Mouse (Mus musculus): Measurements from ENCODE around the gene Bcorl1. TPM values are rescaled to one million over a fixed set of nuclear protein-coding genes. Genes with fewer than 3 reads are reported as not detected.

Gene Bcorl1
- total and polyA plus RNA-seq, 2 experiments from 2014 or later = 4.0 to 8.5 TPM

DNA sequence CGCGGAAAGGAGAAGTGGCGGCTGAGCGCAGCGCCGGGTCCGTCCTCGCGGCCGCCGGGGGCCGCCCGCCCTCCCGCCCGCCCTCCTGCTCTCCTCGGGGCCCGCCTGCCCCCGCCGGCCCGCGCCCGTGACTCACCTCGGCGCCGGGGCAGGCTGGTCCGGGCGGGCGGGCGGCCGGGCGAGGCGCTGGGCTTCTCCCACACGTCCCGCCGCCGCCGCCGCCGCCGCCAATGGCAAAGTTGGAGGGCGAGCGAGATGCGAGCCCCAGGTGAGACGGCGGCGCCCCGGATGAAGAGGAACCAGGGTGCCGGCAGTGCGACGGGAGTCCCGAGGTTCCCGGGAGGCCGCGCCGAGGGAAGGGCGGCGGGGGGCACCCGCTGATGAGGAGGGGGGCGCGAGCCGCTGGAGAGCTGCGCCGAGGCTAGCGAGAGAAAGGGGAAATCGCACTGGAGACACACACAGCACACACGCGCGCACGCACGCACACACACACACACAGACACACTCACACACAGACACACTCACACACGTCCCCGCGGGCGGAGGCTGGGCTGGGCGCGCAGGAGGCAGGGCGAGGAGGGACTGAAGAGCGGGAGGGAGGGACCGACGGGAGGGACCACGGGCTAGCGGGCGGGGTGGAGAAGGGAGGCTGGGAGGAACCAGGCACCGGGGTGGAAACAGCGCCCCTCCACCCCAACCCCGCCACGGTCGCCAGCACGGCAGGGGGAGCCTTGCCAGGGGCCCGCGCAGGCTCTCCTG lies 112.8 kb downstream of the Bcorl1 start:
- H3K4me1 ChIP-seq (ENCODE audit: insufficient read depth, low read length) = no peaks in the 10 kb centered on the region
- TF ChIP-seq CTCF (IDR thresholded peaks at IDR 0.05; ENCODE audit: low read depth) = no peak
- 26% methylated on average over 73 of the region's 91 CpGs for WGBS
- peak overlapping the region; percentile 36 for H3K4me3 ChIP-seq (ENCODE audit: low read length)
- DNase-seq (ENCODE audit: low spot score) (peak; percentile 12), ATAC-seq (peak; percentile 55; the same call in 1 of the 2 replicates)
- H3K36me3 ChIP-seq (ENCODE audit: insufficient read depth, low read length) = no peaks in the 10 kb centered on the region
- peak overlapping the region; percentile 42 for H3K4me2 ChIP-seq (ENCODE audit: low read depth, low read length)
- no peaks in the 10 kb centered on the region for H3K9me3 ChIP-seq (ENCODE audit: low read length)
- H3K27me3 ChIP-seq (ENCODE audit: insufficient read depth, low read length) = no peaks in the 10 kb centered on the region
- no peak overlapping the region for H3K27ac ChIP-seq
- H3K9ac ChIP-seq (replicated peaks; ENCODE audit: low read length) = no peak overlapping the region

DNA sequence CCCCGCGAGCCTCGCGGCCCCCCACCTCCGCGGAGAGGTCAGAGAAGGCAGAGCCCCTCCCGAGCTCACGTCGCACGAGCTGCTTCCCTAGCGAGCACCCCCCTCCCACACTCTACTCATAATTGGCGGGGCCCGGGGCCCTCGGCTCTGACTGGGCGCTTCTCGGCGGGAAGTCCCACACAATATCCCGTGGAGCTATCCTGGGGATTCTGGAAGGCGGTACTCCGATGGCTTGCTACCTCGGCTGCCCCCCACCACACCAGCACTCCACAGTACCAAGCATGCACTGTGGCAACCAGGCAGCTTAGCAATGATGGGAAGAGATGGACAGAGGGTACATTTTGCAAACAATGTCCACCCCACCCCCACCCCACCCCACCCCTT lies 113.3 kb downstream of the Bcorl1 start:
- peak overlapping the region; percentile 36 for H3K4me3 ChIP-seq (ENCODE audit: low read length)
- H3K36me3 ChIP-seq (ENCODE audit: insufficient read depth, low read length) = no peaks in the 10 kb centered on the region
- WGBS = 33% methylated on average over 21 of the region's 21 CpGs
- H3K27me3 ChIP-seq (ENCODE audit: insufficient read depth, low read length) = no peaks in the 10 kb centered on the region
- H3K9me3 ChIP-seq (ENCODE audit: low read length) = no peaks in the 10 kb centered on the region
- H3K4me2 ChIP-seq (ENCODE audit: low read depth, low read length) = peak overlapping the region; percentile 42
- no peaks in the 10 kb centered on the region for H3K4me1 ChIP-seq (ENCODE audit: insufficient read depth, low read length)
- ATAC-seq = peak; percentile 25; the same call in 1 of the 2 replicates
- no peak overlapping the region for H3K27ac ChIP-seq
- no peak overlapping the region for H3K9ac ChIP-seq (replicated peaks; ENCODE audit: low read length)
- TF ChIP-seq CTCF (IDR thresholded peaks at IDR 0.05; ENCODE audit: low read depth) = no peak
- DNase-seq (ENCODE audit: low spot score) = no peak

DNA sequence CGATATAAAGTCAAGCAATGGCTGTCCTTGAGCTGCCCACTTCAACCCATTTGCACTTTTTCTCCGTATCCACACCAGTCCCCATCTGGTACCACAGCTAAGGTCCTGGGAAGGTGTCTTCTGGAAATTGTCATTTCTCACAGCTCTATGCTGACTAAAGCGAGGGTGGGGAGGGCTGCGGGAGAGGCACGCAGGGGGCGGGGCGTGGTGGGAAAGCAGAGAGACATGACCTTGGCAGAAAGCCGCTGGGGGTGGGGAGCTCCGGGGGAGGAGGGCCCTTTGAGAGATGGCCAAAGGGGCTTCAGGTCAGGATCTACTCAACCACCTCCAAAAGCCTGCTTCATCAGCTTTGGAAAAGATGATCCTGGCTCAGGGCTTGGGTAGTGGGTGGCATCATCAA lies 113.9 kb downstream of the Bcorl1 start:
- no peaks in the 10 kb centered on the region for H3K9me3 ChIP-seq (ENCODE audit: low read length)
- no peaks in the 10 kb centered on the region for H3K4me1 ChIP-seq (ENCODE audit: insufficient read depth, low read length)
- no peak overlapping the region for H3K4me2 ChIP-seq (ENCODE audit: low read depth, low read length)
- ATAC-seq (no peak), DNase-seq (ENCODE audit: low spot score) (no peak)
- no peaks in the 10 kb centered on the region for H3K27me3 ChIP-seq (ENCODE audit: insufficient read depth, low read length)
- H3K36me3 ChIP-seq (ENCODE audit: insufficient read depth, low read length) = no peaks in the 10 kb centered on the region
- TF ChIP-seq CTCF (IDR thresholded peaks at IDR 0.05; ENCODE audit: low read depth) = no peak
- H3K27ac ChIP-seq = no peak overlapping the region
- WGBS = 46% methylated on average over 9 of the region's 9 CpGs
- no peak overlapping the region for H3K9ac ChIP-seq (replicated peaks; ENCODE audit: low read length)
- H3K4me3 ChIP-seq (ENCODE audit: low read length) = no peak overlapping the region

DNA sequence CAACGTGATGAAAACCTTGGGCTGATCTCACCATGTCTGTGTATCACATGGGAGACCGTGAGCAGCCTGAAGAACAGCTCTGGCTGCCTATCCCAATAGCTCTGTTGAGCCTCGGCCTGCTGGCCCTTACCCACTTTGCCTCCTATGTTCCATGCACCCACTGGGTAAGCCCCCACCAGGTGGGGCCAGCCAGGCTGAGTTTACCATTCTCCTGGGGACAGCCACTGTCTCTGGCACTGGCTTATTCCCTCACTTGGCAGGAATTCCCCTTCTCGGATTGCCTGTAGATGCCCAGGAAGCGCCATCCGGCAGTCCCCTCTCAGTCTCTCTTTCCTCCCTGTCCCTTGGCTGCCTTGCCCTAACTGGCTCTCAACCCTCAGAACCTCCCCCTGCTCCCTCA lies 115.8 kb downstream of the Bcorl1 start:
- TF ChIP-seq CTCF (IDR thresholded peaks at IDR 0.05; ENCODE audit: low read depth) = no peak
- no peak overlapping the region for H3K4me3 ChIP-seq (ENCODE audit: low read length)
- H3K4me1 ChIP-seq (ENCODE audit: insufficient read depth, low read length) = no peaks in the 10 kb centered on the region
- no peaks in the 10 kb centered on the region for H3K27me3 ChIP-seq (ENCODE audit: insufficient read depth, low read length)
- no peaks in the 10 kb centered on the region for H3K36me3 ChIP-seq (ENCODE audit: insufficient read depth, low read length)
- H3K9me3 ChIP-seq (ENCODE audit: low read length) = no peaks in the 10 kb centered on the region
- no peak overlapping the region for H3K4me2 ChIP-seq (ENCODE audit: low read depth, low read length)
- DNase-seq (ENCODE audit: low spot score) (no peak), ATAC-seq (no peak)
- no peak overlapping the region for H3K27ac ChIP-seq
- WGBS = 69% methylated on average over 6 of the region's 6 CpGs
- no peak overlapping the region for H3K9ac ChIP-seq (replicated peaks; ENCODE audit: low read length)

Other genes starting within 250 kb of the Bcorl1 start
- gene Xpnpep2, start 232.6 kb upstream of the Bcorl1 start, total RNA-seq (2014; rRNA removed) = 6.8 TPM in 1 of 2 replicates, not detected in the other
- gene Xpnpep2, start 232.6 kb upstream of the Bcorl1 start, polyA plus RNA-seq (2015; fragmentation: Nextera tagmentation; extraction: Ambion mirVana) = 0.51 and 1.0 TPM in 2 replicates
- 0.86 and 1.5 TPM in 2 replicates for gene Sash3, start 194.9 kb upstream of the Bcorl1 start, total RNA-seq (2014; rRNA removed)
- 0.81 and 1.1 TPM in 2 replicates for gene Sash3, start 194.9 kb upstream of the Bcorl1 start, polyA plus RNA-seq (2015; fragmentation: Nextera tagmentation; extraction: Ambion mirVana)
- 35.4 and 38.0 TPM in 2 replicates for gene Zdhhc9, start 132.5 kb upstream of the Bcorl1 start, total RNA-seq (2014; rRNA removed)
- gene Zdhhc9, start 132.5 kb upstream of the Bcorl1 start, polyA plus RNA-seq (2015; fragmentation: Nextera tagmentation; extraction: Ambion mirVana) = 5.7 and 6.4 TPM in 2 replicates
- gene Utp14a, start 84.5 kb upstream of the Bcorl1 start, total RNA-seq (2014; rRNA removed) = 2.8 and 5.8 TPM in 2 replicates
- gene Utp14a, start 84.5 kb upstream of the Bcorl1 start, polyA plus RNA-seq (2015; fragmentation: Nextera tagmentation; extraction: Ambion mirVana) = 12.7 and 13.8 TPM in 2 replicates
- gene Elf4, start 121.8 kb downstream of the Bcorl1 start, total RNA-seq (2014; rRNA removed) = 0.78 and 1.5 TPM in 2 replicates
- 0.32 and 0.34 TPM in 2 replicates for gene Elf4, start 121.8 kb downstream of the Bcorl1 start, polyA plus RNA-seq (2015; fragmentation: Nextera tagmentation; extraction: Ambion mirVana)
- 7.2 and 10.7 TPM in 2 replicates for gene Aifm1, start 172.2 kb downstream of the Bcorl1 start, total RNA-seq (2014; rRNA removed)
- gene Aifm1, start 172.2 kb downstream of the Bcorl1 start, polyA plus RNA-seq (2015; fragmentation: Nextera tagmentation; extraction: Ambion mirVana) = 32.9 and 34.6 TPM in 2 replicates
- gene Rab33a, start 177.9 kb downstream of the Bcorl1 start, total RNA-seq (2014; rRNA removed) = 40.4 and 43.8 TPM in 2 replicates
- gene Rab33a, start 177.9 kb downstream of the Bcorl1 start, polyA plus RNA-seq (2015; fragmentation: Nextera tagmentation; extraction: Ambion mirVana) = 66.3 and 70.3 TPM in 2 replicates

Data from hindbrain, postnatal 0 days (tissue).